ENCODE assay signal across 11 mouse cellular contexts in genomic region chr7:45508561-45508960, GRCm38 (mm10). TPM values are rescaled to one million over a fixed set of nuclear protein-coding genes. Genes with fewer than 3 reads are reported as not detected.
DNase-seq lines count a peak whose midpoint lies in the region; ATAC-seq and TF ChIP-seq lines count a peak whose summit lies in the region.
"Had no signal": no experiment of that assay in that cellular context is flagged by ENCODE, and none has a peak within 500 bp of the region (broad histone marks: within the 10 kb centered on the region; RNA-seq: fewer than 3 reads in every experiment).

No protein-coding gene starts in this region.

- no peak for TF ChIP-seq CTCF in C2C12 (IDR thresholded peaks at IDR 0.05; ENCODE audit: control insufficient read depth, insufficient read depth, insufficient read length)
- TF ChIP-seq CTCF in liver, embryonic 14.5 days (IDR thresholded peaks at IDR 0.05; ENCODE audit: low read depth): no peak

- peaks cover 11% of the 10 kb centered on the region; the same call in 1 of the 2 replicates for H3K36me3 ChIP-seq in heart, embryonic 11.5 days (ENCODE audit: control insufficient read depth, insufficient read depth, low read length)
- H3K36me3 ChIP-seq in C2C12 (ENCODE audit: control insufficient read depth, insufficient read depth): peaks cover 8% of the 10 kb centered on the region
- H3K36me3 ChIP-seq in liver, embryonic 14.5 days (replicated peaks; ENCODE audit: control insufficient read depth, insufficient read depth, low read depth): peaks cover 22% of the 10 kb centered on the region

- peak; percentile 65; the same call in 1 of the 2 replicates for ATAC-seq in heart, embryonic 11.5 days (replicated peaks; ENCODE audit: insufficient number of reproducible peaks, low FRiP score, low TSS enrichment)
- ATAC-seq in erythroid progenitor cell, adult 5-6 weeks (replicated peaks; ENCODE audit: low FRiP score, poor library complexity, severe bottlenecking): peak; percentile 82
- peak; percentile 77 for ATAC-seq in liver, embryonic 14.5 days (ENCODE audit: insufficient read depth)
- no peak for ATAC-seq in activated CD4-positive, CD25-positive, alpha-beta regulatory T cell, adult 4 months

- H3K4me2 ChIP-seq in heart, embryonic 11.5 days: peak overlapping the region; percentile 87
- H3K4me2 ChIP-seq in liver, embryonic 14.5 days (ENCODE audit: low read depth): peak overlapping the region; percentile 93

- H3K27ac ChIP-seq in heart, embryonic 11.5 days (ENCODE audit: low read depth, low read length): no peak overlapping the region
- peak overlapping the region; percentile 96 for H3K27ac ChIP-seq in liver, embryonic 14.5 days

- H3ac ChIP-seq in C2C12 (ENCODE audit: control insufficient read depth, insufficient read length, low read depth): no peak overlapping the region

- H3K9ac ChIP-seq in heart, embryonic 11.5 days (ENCODE audit: low read depth, low read length): peak overlapping the region; percentile 52
- peak overlapping the region; percentile 92 for H3K9ac ChIP-seq in liver, embryonic 14.5 days (replicated peaks)

- peaks cover 17% of the 10 kb centered on the region for H3K4me1 ChIP-seq in heart, embryonic 11.5 days (ENCODE audit: control insufficient read depth, insufficient read depth, low read length)
- H3K4me1 ChIP-seq in liver, embryonic 14.5 days (replicated peaks; ENCODE audit: control insufficient read depth in 2 of 2, insufficient read depth in 2 of 2, low read length in 1 of 2): peaks cover 15 to 20% of the 10 kb centered on the region in 2 experiments

- DNase-seq in heart, adult 18-20 months: no peak
- DNase-seq in liver, embryonic 14.5 days (ENCODE audit: low read depth in 3 of 3, low spot score in 3 of 3): peak; percentile 89 to 93 (median 91)
- no peak for DNase-seq in thymus, postnatal 4 days
- no peak for DNase-seq in frontal cortex, adult 2 months (ENCODE audit: extremely low spot score in 1 of 2, low spot score in 1 of 2)
- DNase-seq: gastrocnemius, postnatal 14 days; lung, postnatal 36 days had no signal

- no peaks in the 10 kb centered on the region for H3K79me2 ChIP-seq in C2C12 (ENCODE audit: control insufficient read depth, insufficient read depth)

- H3K27me3 ChIP-seq in heart, embryonic 11.5 days (ENCODE audit: control insufficient read depth, insufficient read depth, low read length): no peaks in the 10 kb centered on the region
- H3K27me3 ChIP-seq in C2C12 (ENCODE audit: control insufficient read depth, insufficient read depth, insufficient read length): no peaks in the 10 kb centered on the region
- H3K27me3 ChIP-seq in liver, embryonic 14.5 days (ENCODE audit: control insufficient read depth, insufficient read depth, low read length): no peaks in the 10 kb centered on the region
- H3K27me3 ChIP-seq: CH12.LX had no signal

- 70% methylated on average over 6 of the region's 6 CpGs for WGBS in heart, embryonic 11.5 days (ENCODE audit: insufficient replicate concordance)
- WGBS in liver, embryonic 14.5 days (ENCODE audit: insufficient replicate concordance): 16% methylated on average over 6 of the region's 6 CpGs

- H3K4me3 ChIP-seq in heart, embryonic 11.5 days (ENCODE audit: low read depth, low read length): peak overlapping the region; percentile 56; the same call in 1 of the 2 replicates
- H3K4me3 ChIP-seq in C2C12 (ENCODE audit: insufficient read depth, poor library complexity, severe bottlenecking): no peak overlapping the region
- H3K4me3 ChIP-seq in liver, embryonic 14.5 days (ENCODE audit: insufficient read depth in 1 of 2, low read depth in 2 of 2, low read length in 2 of 2): peak overlapping the region; percentile 83 to 89

- H3K9me3 ChIP-seq in heart, embryonic 11.5 days (replicated peaks; ENCODE audit: control insufficient read depth, low read length): no peaks in the 10 kb centered on the region
- H3K9me3 ChIP-seq in liver, embryonic 14.5 days (ENCODE audit: control insufficient read depth, low read length): no peaks in the 10 kb centered on the region

- no peaks in the 10 kb centered on the region for H3K79me3 ChIP-seq in C2C12 (ENCODE audit: low read depth)

- peak; percentile 83 for TF ChIP-seq EP300 in liver, embryonic 14.5 days (IDR thresholded peaks at IDR 0.05; ENCODE audit: low read depth)

TF ChIP-seq in C2C12, 6 proteins besides CTCF, POLR2A, EP300 and RAD21:
- TF ChIP-seq MAX (IDR thresholded peaks at IDR 0.05): no peak
- peak; percentile 58 for TF ChIP-seq USF1 (IDR thresholded peaks at IDR 0.05; ENCODE audit: low read depth)
- TF ChIP-seq CEBPB (IDR thresholded peaks at IDR 0.05; ENCODE audit: low read depth): no peak
- no peak for TF ChIP-seq MYOG (IDR thresholded peaks at IDR 0.05; ENCODE audit: control insufficient read depth, extremely low read depth, insufficient read length)
- no peak for TF ChIP-seq MYOD1 (IDR thresholded peaks at IDR 0.05; ENCODE audit: control insufficient read depth, insufficient read length, low read depth)

RNA-seq across cellular contexts. Expression of gene Nucb1, which starts 1.6 kb away (rescaled TPM):
- 165 and 186 TPM in 2 replicates for polyA plus RNA-seq in heart, embryonic 11.5 days (2014; fragmentation: Nextera tagmentation; extraction: Ambion mirVana)
- total RNA-seq in heart, adult 18-20 months (2021): 100 to 1,000 TPM; 129 to 143 TPM
- 115 TPM for polyA plus RNA-seq in C2C12 (2012; fragmentation: generic; extraction: Trizol)
- total RNA-seq in erythroid progenitor cell, adult 5-6 weeks (2015; ENCODE audit: low replicate concordance): 164 and 168 TPM in 2 replicates
- total RNA-seq in erythroid progenitor cell, adult 5-6 weeks (2017; ENCODE audit: low replicate concordance): 789 and 905 TPM in 2 replicates
- polyA plus RNA-seq in liver, embryonic 14.5 days (2012; rRNA removed): 48.2 and 58.8 TPM in 2 replicates
- polyA plus RNA-seq in liver, embryonic 14.5 days (2014; fragmentation: Nextera tagmentation; extraction: Ambion mirVana): 81.7 and 97.2 TPM in 2 replicates
- polyA plus RNA-seq in activated CD4-positive, CD25-positive, alpha-beta regulatory T cell, adult 4 months (2017; shearing (Covaris generic)): 100 to 1,000 TPM; 103 to 130 TPM
- 88.5 and 103 TPM in 2 replicates for polyA plus RNA-seq in frontal cortex, adult 2 months (2012; rRNA removed)

RNA-seq across cellular contexts. Expression of gene Ppp1r15a, which starts 17.5 kb away (rescaled TPM):
- polyA plus RNA-seq in heart, embryonic 11.5 days (2014; fragmentation: Nextera tagmentation; extraction: Ambion mirVana): 28.5 and 28.8 TPM in 2 replicates
- 10 to 100 TPM; 31.6 to 33.7 TPM for total RNA-seq in heart, adult 18-20 months (2021)
- polyA plus RNA-seq in C2C12 (2012; fragmentation: generic; extraction: Trizol): 32.5 TPM
- 814 and 867 TPM in 2 replicates for total RNA-seq in erythroid progenitor cell, adult 5-6 weeks (2015; ENCODE audit: low replicate concordance)
- total RNA-seq in erythroid progenitor cell, adult 5-6 weeks (2017; ENCODE audit: low replicate concordance): 569 and 633 TPM in 2 replicates
- polyA plus RNA-seq in liver, embryonic 14.5 days (2012; rRNA removed): 79.3 and 140 TPM in 2 replicates
- polyA plus RNA-seq in liver, embryonic 14.5 days (2014; fragmentation: Nextera tagmentation; extraction: Ambion mirVana): 165 and 183 TPM in 2 replicates
- 10 to 100 TPM; 27.5 to 33.4 TPM for polyA plus RNA-seq in activated CD4-positive, CD25-positive, alpha-beta regulatory T cell, adult 4 months (2017; shearing (Covaris generic))
- 19.9 and 20.3 TPM in 2 replicates for polyA plus RNA-seq in frontal cortex, adult 2 months (2012; rRNA removed)

RNA-seq across cellular contexts. Expression of gene Plekha4, which starts 17.6 kb away (rescaled TPM):
- 1.1 TPM in 2 replicates for polyA plus RNA-seq in heart, embryonic 11.5 days (2014; fragmentation: Nextera tagmentation; extraction: Ambion mirVana)
- total RNA-seq in heart, adult 18-20 months (2021): 1 to 10 TPM; 2.0 to 2.5 TPM
- polyA plus RNA-seq in C2C12 (2012; fragmentation: generic; extraction: Trizol): 0.89 TPM
- 7.2 TPM in 1 of 2 replicates, not detected in the other for total RNA-seq in erythroid progenitor cell, adult 5-6 weeks (2015; ENCODE audit: low replicate concordance)
- 0.08 and 0.90 TPM in 2 replicates for total RNA-seq in erythroid progenitor cell, adult 5-6 weeks (2017; ENCODE audit: low replicate concordance)
- polyA plus RNA-seq in liver, embryonic 14.5 days (2012; rRNA removed): 0.52 and 0.90 TPM in 2 replicates
- 0.40 and 0.41 TPM in 2 replicates for polyA plus RNA-seq in liver, embryonic 14.5 days (2014; fragmentation: Nextera tagmentation; extraction: Ambion mirVana)
- under 1 TPM in 1 of 2 experiments, not detected in 1; 0.79 TPM for polyA plus RNA-seq in activated CD4-positive, CD25-positive, alpha-beta regulatory T cell, adult 4 months (2017; shearing (Covaris generic))
- polyA plus RNA-seq in frontal cortex, adult 2 months (2012; rRNA removed): 5.4 and 8.5 TPM in 2 replicates

RNA-seq across cellular contexts. Expression of gene Dhdh, which starts 20.0 kb away (rescaled TPM):
- polyA plus RNA-seq in heart, embryonic 11.5 days (2014; fragmentation: Nextera tagmentation; extraction: Ambion mirVana): 4.6 and 4.9 TPM in 2 replicates
- 10 to 100 TPM in 1 of 2 experiments, 1 to 10 TPM in 1; 7.9 to 13.1 TPM for total RNA-seq in heart, adult 18-20 months (2021)
- polyA plus RNA-seq in C2C12 (2012; fragmentation: generic; extraction: Trizol): 0.07 TPM
- 0.42 and 3.6 TPM in 2 replicates for total RNA-seq in erythroid progenitor cell, adult 5-6 weeks (2015; ENCODE audit: low replicate concordance)
- total RNA-seq in erythroid progenitor cell, adult 5-6 weeks (2017; ENCODE audit: low replicate concordance): 1.0 and 1.6 TPM in 2 replicates
- 1.5 and 2.2 TPM in 2 replicates for polyA plus RNA-seq in liver, embryonic 14.5 days (2012; rRNA removed)
- polyA plus RNA-seq in liver, embryonic 14.5 days (2014; fragmentation: Nextera tagmentation; extraction: Ambion mirVana): 1.6 and 1.8 TPM in 2 replicates
- 1 to 10 TPM in 1 of 2 experiments, under 1 TPM in 1; 0.61 to 1.3 TPM for polyA plus RNA-seq in activated CD4-positive, CD25-positive, alpha-beta regulatory T cell, adult 4 months (2017; shearing (Covaris generic))
- 8.0 and 8.8 TPM in 2 replicates for polyA plus RNA-seq in frontal cortex, adult 2 months (2012; rRNA removed)

RNA-seq across cellular contexts. Expression of gene Gm45808, which starts 21.9 kb away (rescaled TPM):
- polyA plus RNA-seq in heart, embryonic 11.5 days (2014; fragmentation: Nextera tagmentation; extraction: Ambion mirVana): not detected in 2 replicates
- total RNA-seq in heart, adult 18-20 months (2021): 10 to 100 TPM in 1 of 2 experiments, 1 to 10 TPM in 1; 8.7 to 12.3 TPM
- not detected for polyA plus RNA-seq in C2C12 (2012; fragmentation: generic; extraction: Trizol)
- total RNA-seq in erythroid progenitor cell, adult 5-6 weeks (2015; ENCODE audit: low replicate concordance): not detected in 2 replicates
- 4.9 TPM in 1 of 2 replicates, not detected in the other for total RNA-seq in erythroid progenitor cell, adult 5-6 weeks (2017; ENCODE audit: low replicate concordance)
- polyA plus RNA-seq in liver, embryonic 14.5 days (2012; rRNA removed): not detected in 2 replicates
- polyA plus RNA-seq in liver, embryonic 14.5 days (2014; fragmentation: Nextera tagmentation; extraction: Ambion mirVana): 0.20 TPM in 1 of 2 replicates, not detected in the other
- polyA plus RNA-seq in activated CD4-positive, CD25-positive, alpha-beta regulatory T cell, adult 4 months (2017; shearing (Covaris generic)): not detected
- polyA plus RNA-seq in frontal cortex, adult 2 months (2012; rRNA removed): 0.23 TPM in 1 of 2 replicates, not detected in the other

Comparison
In these comparisons a context has a peak if more than half of its experiments do, and no peak if none do; other contexts are left out.
1. DNase-seq: peak in liver, embryonic 14.5 days (3 of 3); none in heart, adult 18-20 months (0 of 2), thymus, postnatal 4 days (single experiment) and frontal cortex, adult 2 months (0 of 2).